Mouse (Mus musculus): ENCODE measurements around the gene Ctps2. TPM values are rescaled to one million over a fixed set of nuclear protein-coding genes. Genes with fewer than 3 reads are reported as not detected.

Gene Ctps2
- polyA plus RNA-seq, 1 experiment from 2014 or later = 52.8 TPM

GRCm38 (mm10) chrX:162963840-162964239, 62.8 kb downstream of the Ctps2 start:
- H3K36me3 ChIP-seq (ENCODE audit: control insufficient read depth, insufficient read depth) = no peaks in the 10 kb centered on the region
- no peak overlapping the region for H3K4me3 ChIP-seq (ENCODE audit: low read length)
- H3K27ac ChIP-seq (ENCODE audit: low read length) = no peak overlapping the region
- no peaks in the 10 kb centered on the region for H3K9me3 ChIP-seq (replicated peaks; ENCODE audit: control insufficient read depth, low read length)
- H3K9ac ChIP-seq (ENCODE audit: low read length) = no peak overlapping the region
- no peak for ATAC-seq (replicated peaks; ENCODE audit: extremely low read depth, insufficient read depth, low FRiP score)
- H3K4me1 ChIP-seq (ENCODE audit: control insufficient read depth, insufficient read depth, low read length) = no peaks in the 10 kb centered on the region
- H3K27me3 ChIP-seq (ENCODE audit: control insufficient read depth, insufficient read depth, low read length) = no peaks in the 10 kb centered on the region
- 48% methylated on average over 4 of the region's 4 CpGs for WGBS
- H3K4me2 ChIP-seq (ENCODE audit: low read depth, low read length) = no peak overlapping the region

GRCm38 (mm10) chrX:162964383-162964782, 63.3 kb downstream of the Ctps2 start, which contains the start of gene S100g:
TSS of gene S100g (minus strand) at chrX:162964599.
- Histone ChIP-seq H3K4me3 (ENCODE audit: low read length) (no peak within 1 kb of the TSS), H3K36me3 (ENCODE audit: control insufficient read depth, insufficient read depth) (no peaks in the 10 kb centered on the region), H3K4me1 (ENCODE audit: control insufficient read depth, insufficient read depth, low read length) (no peaks in the 10 kb centered on the region), H3K9ac (ENCODE audit: low read length) (no peak within 1 kb of the TSS), H3K9me3 (replicated peaks; ENCODE audit: control insufficient read depth, low read length) (no peaks in the 10 kb centered on the region), H3K27ac (ENCODE audit: low read length) (no peak within 1 kb of the TSS), H3K27me3 (ENCODE audit: control insufficient read depth, insufficient read depth, low read length) (no peaks in the 10 kb centered on the region), H3K4me2 (ENCODE audit: low read depth, low read length) (no peak within 1 kb of the TSS)
- WGBS = 60% methylated on average over 3 of the region's 3 CpGs
- ATAC-seq (replicated peaks; ENCODE audit: extremely low read depth, insufficient read depth, low FRiP score) = no peak

- Histone ChIP-seq H3K4me3 (ENCODE audit: low read length) (no peak overlapping the region), H3K4me2 (ENCODE audit: low read depth, low read length) (no peak overlapping the region), H3K4me1 (ENCODE audit: control insufficient read depth, insufficient read depth, low read length) (no peaks in the 10 kb centered on the region), H3K27ac (ENCODE audit: low read length) (no peak overlapping the region), H3K9me3 (replicated peaks; ENCODE audit: control insufficient read depth, low read length) (no peaks in the 10 kb centered on the region), H3K9ac (ENCODE audit: low read length) (no peak overlapping the region), H3K36me3 (ENCODE audit: control insufficient read depth, insufficient read depth) (no peaks in the 10 kb centered on the region), H3K27me3 (ENCODE audit: control insufficient read depth, insufficient read depth, low read length) (no peaks in the 10 kb centered on the region)
- no peak for ATAC-seq (replicated peaks; ENCODE audit: extremely low read depth, insufficient read depth, low FRiP score)
- 46% methylated on average over 8 of the region's 8 CpGs for WGBS
Measured at GRCm38 (mm10) chrX:162967456-162967855, 66.4 kb downstream of the Ctps2 start.

- Histone ChIP-seq H3K9me3 (replicated peaks; ENCODE audit: control insufficient read depth, low read length) (no peaks in the 10 kb centered on the region), H3K36me3 (ENCODE audit: control insufficient read depth, insufficient read depth) (0 out of 2 replicates have a peak, but pooled peaks cover 2% of the 10 kb centered on the region), H3K4me2 (ENCODE audit: low read depth, low read length) (no peak overlapping the region), H3K9ac (ENCODE audit: low read length) (no peak overlapping the region), H3K27me3 (ENCODE audit: control insufficient read depth, insufficient read depth, low read length) (no peaks in the 10 kb centered on the region), H3K4me3 (ENCODE audit: low read length) (no peak overlapping the region), H3K27ac (ENCODE audit: low read length) (no peak overlapping the region), H3K4me1 (ENCODE audit: control insufficient read depth, insufficient read depth, low read length) (no peaks in the 10 kb centered on the region)
- WGBS = 67% methylated on average over 3 of the region's 3 CpGs
- ATAC-seq (replicated peaks; ENCODE audit: extremely low read depth, insufficient read depth, low FRiP score) = no peak
Measured at GRCm38 (mm10) chrX:162976194-162976593, 75.2 kb downstream of the Ctps2 start.

- no peak overlapping the region for H3K4me3 ChIP-seq (ENCODE audit: low read length)
- WGBS = 90% methylated on average over 10 of the region's 10 CpGs
Measured at GRCm38 (mm10) chrX:162986876-162987495, 85.9 kb downstream of the Ctps2 start.

GRCm38 (mm10) chrX:162991396-162991795, 90.4 kb downstream of the Ctps2 start:
- no peaks in the 10 kb centered on the region for H3K27me3 ChIP-seq (ENCODE audit: control insufficient read depth, insufficient read depth, low read length)
- no peaks in the 10 kb centered on the region for H3K9me3 ChIP-seq (replicated peaks; ENCODE audit: control insufficient read depth, low read length)
- no peak for ATAC-seq (replicated peaks; ENCODE audit: extremely low read depth, insufficient read depth, low FRiP score)
- no peak overlapping the region for H3K4me3 ChIP-seq (ENCODE audit: low read length)
- no peak overlapping the region for H3K9ac ChIP-seq (ENCODE audit: low read length)
- H3K27ac ChIP-seq (ENCODE audit: low read length) = no peak overlapping the region
- 77% methylated on average over 4 of the region's 4 CpGs for WGBS
- no peak overlapping the region for H3K4me2 ChIP-seq (ENCODE audit: low read depth, low read length)
- H3K4me1 ChIP-seq (ENCODE audit: control insufficient read depth, insufficient read depth, low read length) = no peaks in the 10 kb centered on the region
- no peaks in the 10 kb centered on the region for H3K36me3 ChIP-seq (ENCODE audit: control insufficient read depth, insufficient read depth)

More at GRCm38 (mm10) chrX:162986876-162987495, 85.9 kb downstream of the Ctps2 start:
- no peaks in the 10 kb centered on the region for H3K4me1 ChIP-seq (ENCODE audit: control insufficient read depth, insufficient read depth, low read length)
- H3K4me2 ChIP-seq (ENCODE audit: low read depth, low read length) = no peak overlapping the region
- no peak overlapping the region for H3K9ac ChIP-seq (ENCODE audit: low read length)
- no peaks in the 10 kb centered on the region for H3K27me3 ChIP-seq (ENCODE audit: control insufficient read depth, insufficient read depth, low read length)
- ATAC-seq (replicated peaks; ENCODE audit: extremely low read depth, insufficient read depth, low FRiP score) = no peak
- H3K27ac ChIP-seq (ENCODE audit: low read length) = no peak overlapping the region
- no peaks in the 10 kb centered on the region for H3K36me3 ChIP-seq (ENCODE audit: control insufficient read depth, insufficient read depth)
- no peaks in the 10 kb centered on the region for H3K9me3 ChIP-seq (replicated peaks; ENCODE audit: control insufficient read depth, low read length)

- H3K27ac ChIP-seq (ENCODE audit: low read length) = no peak overlapping the region
- H3K9ac ChIP-seq (ENCODE audit: low read length) = no peak overlapping the region
- H3K36me3 ChIP-seq (ENCODE audit: control insufficient read depth, insufficient read depth) = no peaks in the 10 kb centered on the region
- no peak overlapping the region for H3K4me3 ChIP-seq (ENCODE audit: low read length)
- H3K4me1 ChIP-seq (ENCODE audit: control insufficient read depth, insufficient read depth, low read length) = no peaks in the 10 kb centered on the region
- 58% methylated on average over 3 of the region's 3 CpGs for WGBS
- no peaks in the 10 kb centered on the region for H3K27me3 ChIP-seq (ENCODE audit: control insufficient read depth, insufficient read depth, low read length)
- H3K9me3 ChIP-seq (replicated peaks; ENCODE audit: control insufficient read depth, low read length) = no peaks in the 10 kb centered on the region
- H3K4me2 ChIP-seq (ENCODE audit: low read depth, low read length) = no peak overlapping the region
- ATAC-seq (replicated peaks; ENCODE audit: extremely low read depth, insufficient read depth, low FRiP score) = no peak
Measured at GRCm38 (mm10) chrX:162992121-162992520, 91.1 kb downstream of the Ctps2 start.

- H3K4me2 ChIP-seq (ENCODE audit: low read depth, low read length) = no peak overlapping the region
- H3K9me3 ChIP-seq (replicated peaks; ENCODE audit: control insufficient read depth, low read length) = no peaks in the 10 kb centered on the region
- no peaks in the 10 kb centered on the region for H3K4me1 ChIP-seq (ENCODE audit: control insufficient read depth, insufficient read depth, low read length)
- no peak overlapping the region for H3K27ac ChIP-seq (ENCODE audit: low read length)
- peaks cover 5% of the 10 kb centered on the region for H3K36me3 ChIP-seq (ENCODE audit: control insufficient read depth, insufficient read depth)
- no peaks in the 10 kb centered on the region for H3K27me3 ChIP-seq (ENCODE audit: control insufficient read depth, insufficient read depth, low read length)
- no peak overlapping the region for H3K9ac ChIP-seq (ENCODE audit: low read length)
- no peak for ATAC-seq (replicated peaks; ENCODE audit: extremely low read depth, insufficient read depth, low FRiP score)
- no peak overlapping the region for H3K4me3 ChIP-seq (ENCODE audit: low read length)
Measured at GRCm38 (mm10) chrX:163027864-163028263, 126.8 kb downstream of the Ctps2 start.

GRCm38 (mm10) chrX:163038767-163039166, 137.7 kb downstream of the Ctps2 start:
- H3K4me2 ChIP-seq (ENCODE audit: low read depth, low read length) = no peak overlapping the region
- H3K4me1 ChIP-seq (ENCODE audit: control insufficient read depth, insufficient read depth, low read length) = no peaks in the 10 kb centered on the region
- H3K9me3 ChIP-seq (replicated peaks; ENCODE audit: control insufficient read depth, low read length) = no peaks in the 10 kb centered on the region
- 68% methylated on average over 3 of the region's 3 CpGs for WGBS
- H3K36me3 ChIP-seq (ENCODE audit: control insufficient read depth, insufficient read depth) = no peaks in the 10 kb centered on the region
- H3K27ac ChIP-seq (ENCODE audit: low read length) = no peak overlapping the region
- ATAC-seq (replicated peaks; ENCODE audit: extremely low read depth, insufficient read depth, low FRiP score) = no peak
- no peak overlapping the region for H3K9ac ChIP-seq (ENCODE audit: low read length)
- H3K4me3 ChIP-seq (ENCODE audit: low read length) = no peak overlapping the region
- no peaks in the 10 kb centered on the region for H3K27me3 ChIP-seq (ENCODE audit: control insufficient read depth, insufficient read depth, low read length)

Measured in heart, embryonic 16.5 days (tissue).